Mouse (Mus musculus): Measurements from ENCODE around the gene Hspb6.

GRCm38 (mm10) chr7:30532931-30533330 is 19.0 kb upstream of the Hspb6 start:
- TF ChIP-seq POLR2A (IDR thresholded peaks at IDR 0.05; ENCODE audit: borderline replicate concordance, insufficient read depth, low read length) (no peak), CTCF (IDR thresholded peaks at IDR 0.05; ENCODE audit: borderline replicate concordance, insufficient read depth, low read depth, low read length) (no peak)

Data from cerebellum, adult 2 months (tissue).